Mouse (Mus musculus) liver, adult 2 months (tissue): ENCODE measurements at regions not wholly inside any gene's neighbourhood (a gene's known extent, or its start where the extent isn't known, plus 50 kb on each side); places are given as distances from the start of the nearest gene placed in this dataset.

ENCODE experiments used
- CTCF ChIP-seq: fragments of 200-500 bp; IDR thresholded peaks from 2 replicates; pipeline ENCODE4 v1.5.1; 2011; ENCODE audit warnings: low read depth, low read length, control low read depth
- POLR2A ChIP-seq: fragments of 200-500 bp; IDR thresholded peaks from 2 replicates; pipeline ENCODE4 v1.6.1; 2011; ENCODE audit warnings: low read length, control low read depth; ENCODE audit not compliant: insufficient read depth; ENCODE audit errors: extremely low read depth

DNA sequence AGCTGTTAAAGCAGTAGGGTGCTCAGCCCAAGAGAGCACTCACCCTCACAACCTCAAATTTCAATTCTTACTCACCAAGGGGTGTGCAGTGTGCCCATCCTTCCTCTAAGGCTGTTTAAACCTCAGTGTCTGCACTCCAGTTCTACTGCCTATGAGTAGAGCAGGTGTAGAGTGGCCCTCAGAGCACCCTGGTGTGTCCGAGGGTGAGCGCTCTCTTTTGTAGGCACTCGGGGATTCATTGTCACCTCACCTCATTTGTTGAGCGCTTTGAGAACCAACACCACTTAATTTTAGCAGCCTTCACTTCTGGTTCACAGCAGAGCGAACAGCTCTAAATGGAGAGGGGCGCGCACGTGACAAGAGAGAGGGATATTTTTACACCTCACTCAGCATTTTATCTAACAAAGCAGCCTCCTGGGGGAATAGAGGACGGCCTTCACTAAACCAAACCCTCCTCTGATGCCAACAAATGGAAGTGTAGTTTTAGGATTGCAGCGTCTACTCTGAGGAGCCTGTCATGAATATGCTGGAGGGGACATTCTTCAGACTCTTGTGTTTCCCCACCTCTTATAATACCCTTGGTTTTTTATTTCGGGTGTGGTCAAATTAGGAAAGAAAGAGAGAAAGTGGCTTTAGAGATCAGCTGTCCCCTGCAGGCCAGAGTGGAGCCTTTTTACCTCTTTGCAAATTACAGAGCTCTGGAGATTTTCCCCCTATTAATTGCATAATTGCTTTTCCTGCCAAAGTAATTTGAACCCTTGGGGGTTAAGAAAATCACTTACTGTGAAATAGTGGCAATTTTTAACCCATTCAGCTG lies 78.2 kb upstream of the D1Pas1 start:
- no peak for TF ChIP-seq CTCF
- TF ChIP-seq POLR2A: no peak
